Mouse (Mus musculus) kidney, adult 8-10 months (tissue): ENCODE data around the gene Tmem246.
A peak's percentile ranks its signal among the peaks of the same experiment; 100 is the strongest.

Experiments
- DNase-seq, 2 experiments: peaks; one replicate each; pipeline ENCODE4 v3.0.0; 2022

Gene Tmem246

GRCm38 (mm10) chr4:49572194-49572593 lies 25.5 kb downstream of the Tmem246 start:
- no peak for DNase-seq

- DNase-seq, result peak; percentile 70 to 81
Observed at GRCm38 (mm10) chr4:49567613-49568012, 30.1 kb downstream of the Tmem246 start.

GRCm38 (mm10) chr4:49559915-49560772 lies 37.5 kb downstream of the Tmem246 start:
- DNase-seq, result peak; percentile 96 to 97

DNA sequence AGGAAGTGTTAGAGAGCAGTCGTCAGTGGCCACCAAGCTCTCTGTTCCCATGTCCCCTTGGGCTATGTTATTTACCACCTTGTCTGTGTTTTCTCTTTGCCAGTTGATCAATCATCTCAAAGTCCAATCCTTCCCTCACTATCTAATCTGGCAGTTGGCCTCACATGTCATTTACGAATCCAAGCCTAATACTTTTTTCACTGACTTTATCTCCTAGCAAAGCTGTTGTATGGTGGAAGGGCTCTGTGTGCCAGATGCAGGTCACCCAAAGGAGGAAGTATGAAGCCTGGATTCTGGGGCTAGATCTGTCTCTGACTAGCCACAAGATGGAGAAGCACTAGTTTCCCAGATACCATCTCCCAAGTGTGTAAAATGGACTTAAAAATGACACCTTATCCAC lies 39.5 kb downstream of the Tmem246 start:
- DNase-seq, result no peak

GRCm38 (mm10) chr4:49557375-49557774 lies 40.3 kb downstream of the Tmem246 start:
- DNase-seq, result no peak

DNA sequence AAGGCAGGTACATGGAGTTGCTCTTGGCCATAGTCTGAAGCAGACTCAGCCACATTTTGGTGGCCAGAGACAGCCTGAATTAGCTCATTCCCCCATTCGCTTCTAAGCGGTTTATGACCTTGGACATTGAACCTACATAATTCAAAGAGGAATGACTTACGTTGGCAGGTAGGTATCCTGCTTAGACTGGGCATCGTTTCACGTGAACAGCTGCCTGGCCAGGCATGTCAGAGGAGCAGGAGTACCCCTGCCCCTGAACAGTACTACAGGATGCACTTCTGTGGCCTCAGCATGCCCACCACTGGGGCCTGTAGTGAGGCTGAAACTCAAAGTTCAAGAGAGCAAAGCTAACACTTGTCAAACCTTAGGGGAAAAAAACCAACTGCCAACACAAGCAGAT lies 44.3 kb downstream of the Tmem246 start:
- peak; percentile 61 to 84 for DNase-seq

DNA sequence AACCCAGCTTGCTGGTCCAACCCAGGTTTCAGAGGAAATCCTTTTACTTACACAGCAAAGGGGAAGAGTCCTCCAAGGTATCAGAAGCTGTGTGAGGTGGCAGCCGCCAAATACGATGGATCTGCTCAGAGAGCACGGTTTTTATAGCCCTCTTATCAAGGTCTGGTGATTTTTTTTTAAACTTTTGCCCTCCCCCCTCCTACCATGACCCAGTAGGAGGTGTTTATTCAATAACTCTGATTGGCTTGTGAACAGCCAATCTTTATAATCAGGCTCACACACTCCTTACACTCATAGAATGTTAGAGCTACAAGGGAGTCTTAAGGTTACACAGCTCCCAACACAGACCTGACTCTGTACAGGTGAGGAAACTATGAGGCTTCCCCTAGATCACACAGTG lies 48.3 kb downstream of the Tmem246 start, which contains the start of gene Aldob:
TSS of gene Aldob (minus strand) at position 164 of the 400 bp plus-strand sequence.
- DNase-seq, result peak; percentile 89 to 93

GRCm38 (mm10) chr4:49547544-49548219 lies 50.0 kb downstream of the Tmem246 start:
- DNase-seq, result no peak

GRCm38 (mm10) chr4:49546873-49547543 lies 50.7 kb downstream of the Tmem246 start:
- peak; percentile 78 to 88 for DNase-seq

DNA sequence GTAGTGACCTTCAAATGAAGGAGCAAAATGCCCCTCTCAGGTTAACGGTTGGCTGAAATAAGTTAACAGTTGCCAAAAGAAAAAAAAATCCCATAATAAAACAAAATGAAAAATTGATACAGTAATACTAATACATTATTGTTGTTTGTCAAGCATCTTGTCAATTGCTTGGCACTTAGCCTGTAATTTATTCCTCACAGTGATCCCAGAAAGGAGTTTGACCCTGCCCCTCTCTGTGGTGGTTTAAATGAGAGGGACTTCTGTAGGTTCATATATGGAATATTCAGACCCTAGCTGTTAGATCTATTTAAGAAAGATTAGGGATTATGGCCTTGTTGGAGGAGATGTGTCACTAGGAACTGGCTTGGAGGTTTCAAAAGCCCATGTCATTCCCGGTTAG lies 51.6 kb downstream of the Tmem246 start:
- DNase-seq, result no peak

GRCm38 (mm10) chr4:49540966-49541365 lies 56.7 kb downstream of the Tmem246 start:
- DNase-seq, result no peak

DNA sequence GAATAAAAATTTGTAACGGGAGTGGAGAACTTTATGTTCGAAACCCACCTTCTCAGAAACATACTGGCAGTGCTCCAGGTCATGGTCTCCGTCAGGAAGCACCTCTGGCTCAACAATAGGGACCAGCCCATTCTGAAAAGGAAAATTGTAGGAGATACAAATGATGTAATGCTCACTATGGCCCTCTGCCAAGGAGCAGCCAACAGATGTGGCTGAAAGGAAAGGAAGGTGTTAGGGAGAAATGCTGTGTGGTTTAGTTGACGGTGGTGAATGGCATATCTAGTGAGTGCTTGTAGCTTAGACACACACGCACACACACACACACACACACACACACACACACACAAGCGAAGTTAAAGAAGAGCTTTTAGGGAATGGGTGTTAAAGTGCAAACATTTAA lies 58.0 kb downstream of the Tmem246 start:
- DNase-seq, result no peak

DNA sequence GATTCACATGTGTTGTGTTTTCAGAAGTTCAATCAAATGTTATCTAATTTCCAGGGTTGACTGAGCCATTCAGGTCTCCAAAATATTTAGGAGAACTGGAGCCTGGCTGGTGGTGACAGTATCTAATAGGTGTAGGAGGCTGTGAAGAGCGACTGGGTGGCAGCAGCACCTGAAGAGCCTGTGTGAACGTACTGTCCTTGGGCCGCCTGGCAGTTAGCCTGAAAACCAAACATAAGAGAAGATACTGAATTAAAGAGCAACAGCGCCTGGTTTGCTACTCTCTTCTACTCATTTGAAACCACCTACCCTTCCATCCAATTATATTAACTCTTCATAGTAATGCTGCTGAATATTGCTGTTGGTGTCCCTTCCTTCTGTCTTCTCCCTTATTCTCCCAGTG lies 61.0 kb downstream of the Tmem246 start:
- DNase-seq, result no peak

- no peak for DNase-seq
Observed at GRCm38 (mm10) chr4:49535675-49536294, 61.9 kb downstream of the Tmem246 start.

DNA sequence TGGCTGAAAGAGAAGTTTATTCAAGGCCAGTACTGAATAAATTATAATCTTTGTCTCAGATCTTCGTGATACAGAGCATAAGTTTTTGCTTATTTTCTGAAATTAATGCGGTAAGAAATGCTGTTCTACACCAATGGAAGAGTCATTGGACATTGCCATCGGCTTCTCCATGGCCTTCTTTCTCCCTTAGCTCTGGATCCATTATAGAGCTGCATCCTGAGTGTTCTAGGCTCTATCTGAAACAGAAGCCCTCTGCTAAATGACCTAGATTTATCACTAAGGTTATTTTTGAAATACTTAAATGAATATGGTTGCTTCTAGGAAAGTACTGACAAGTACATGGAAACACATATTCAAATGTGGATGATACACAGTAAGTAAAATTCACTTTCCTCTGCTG lies 62.6 kb downstream of the Tmem246 start:
- DNase-seq, result no peak
